Mouse (Mus musculus): ENCODE measurements around the gene Akna.

Akna gene

DNA sequence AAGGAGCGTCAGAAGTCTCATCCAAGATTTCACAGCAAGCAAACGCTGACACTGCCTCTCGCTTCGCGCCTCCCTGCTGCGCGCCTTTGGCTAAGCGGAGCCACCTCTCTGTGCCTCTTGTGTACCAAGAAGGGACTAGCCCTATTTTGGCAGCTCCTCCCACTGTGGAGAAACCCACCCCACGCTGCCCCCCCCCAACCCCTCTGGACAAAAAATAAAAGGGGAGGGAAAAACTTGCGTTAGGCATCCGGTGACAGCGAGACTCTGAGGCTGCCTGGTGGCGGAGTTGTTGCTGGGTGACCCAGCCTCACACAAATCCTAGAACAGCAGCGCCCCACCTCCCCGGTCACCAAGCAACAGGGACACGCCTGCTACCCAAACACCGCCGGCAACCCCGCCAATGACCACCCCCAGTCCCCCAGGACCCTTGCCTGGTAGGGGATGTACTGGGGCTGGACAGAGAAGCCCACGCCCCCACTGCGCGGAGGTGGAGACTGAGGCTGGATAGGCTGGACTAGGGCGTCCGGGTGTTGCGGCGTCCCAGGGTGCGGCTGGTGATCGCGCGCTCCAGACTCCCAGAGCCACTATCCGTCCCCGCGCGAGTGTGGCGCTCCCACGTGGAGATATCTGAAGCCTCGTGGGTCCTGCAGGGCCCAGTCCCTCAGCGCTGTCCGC is 6.9 kb upstream of the Akna start:
- DNase-seq (ENCODE audit: low spot score in 2 of 2): peak; percentile 66 to 81

DNA sequence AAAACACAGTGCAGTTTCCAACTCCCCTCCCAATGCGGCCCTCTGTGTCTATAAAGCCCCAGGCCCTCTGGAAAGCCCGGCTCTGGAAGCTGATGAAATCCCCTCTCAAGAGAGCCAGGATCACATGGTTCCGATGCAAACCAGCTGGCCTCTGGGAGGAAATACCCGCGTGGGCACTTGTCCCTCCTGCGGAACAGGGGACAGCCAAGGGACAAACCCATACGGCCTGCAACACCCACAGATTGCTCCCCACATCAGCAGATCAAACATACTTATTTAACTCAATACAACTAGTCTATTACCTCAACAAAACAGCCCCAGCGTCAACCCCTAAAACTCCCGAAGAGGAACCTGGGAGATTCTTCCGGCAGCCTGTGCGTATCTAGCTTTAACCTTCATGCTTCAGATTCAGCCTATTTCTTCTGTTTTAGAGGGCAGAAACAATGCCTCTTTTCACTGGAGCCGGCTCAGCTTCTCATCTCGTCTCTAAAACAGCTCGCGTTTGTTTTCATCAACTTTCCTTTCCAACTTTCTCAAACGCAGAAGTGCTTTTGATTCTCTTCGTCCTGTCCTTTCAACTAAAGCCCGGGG is 6.3 kb upstream of the Akna start:
- DNase-seq (ENCODE audit: low spot score in 2 of 2): no peak

DNA sequence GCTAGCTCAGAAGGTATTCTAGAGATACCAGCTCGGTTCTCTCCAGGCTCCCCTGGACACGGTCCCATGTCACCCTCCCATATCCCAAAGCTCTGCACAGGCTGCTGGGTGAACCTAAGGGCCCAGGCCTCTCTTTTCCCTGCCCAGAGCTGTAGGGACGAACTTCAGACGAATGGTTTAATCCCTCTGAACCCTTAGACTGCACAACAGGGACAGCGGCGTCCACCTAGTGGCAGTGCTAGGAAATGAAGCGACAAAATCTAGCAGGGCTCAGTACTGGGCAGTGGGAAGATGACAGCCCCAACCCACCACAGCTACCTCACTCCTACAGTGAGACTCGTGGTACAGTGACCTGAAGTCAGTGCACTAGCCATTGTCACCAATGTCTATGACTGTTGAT is 5.5 kb upstream of the Akna start:
- DNase-seq (ENCODE audit: low spot score in 2 of 2): peak; percentile 70 to 86

DNA sequence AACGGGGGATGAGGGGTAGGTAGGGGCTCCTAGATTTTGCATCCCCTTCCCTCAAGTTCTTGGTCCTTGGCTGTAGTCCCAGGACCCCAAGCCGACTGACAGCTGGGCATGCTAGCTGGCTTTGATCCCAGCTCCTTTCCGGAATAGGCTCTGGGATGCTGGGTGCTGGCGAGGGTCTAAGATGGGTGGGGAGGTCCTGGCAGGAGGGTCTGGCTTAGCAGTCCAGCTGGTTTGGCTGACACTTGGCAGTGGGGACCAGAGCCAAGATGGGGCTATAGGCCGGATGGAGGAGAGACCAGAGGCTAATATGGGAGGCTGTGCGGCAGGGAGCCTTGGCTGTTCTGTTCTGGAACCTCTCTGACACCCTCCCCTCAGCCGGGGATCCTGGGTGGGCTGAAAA is 5.1 kb upstream of the Akna start:
- DNase-seq (ENCODE audit: low spot score in 2 of 2): no peak

DNA sequence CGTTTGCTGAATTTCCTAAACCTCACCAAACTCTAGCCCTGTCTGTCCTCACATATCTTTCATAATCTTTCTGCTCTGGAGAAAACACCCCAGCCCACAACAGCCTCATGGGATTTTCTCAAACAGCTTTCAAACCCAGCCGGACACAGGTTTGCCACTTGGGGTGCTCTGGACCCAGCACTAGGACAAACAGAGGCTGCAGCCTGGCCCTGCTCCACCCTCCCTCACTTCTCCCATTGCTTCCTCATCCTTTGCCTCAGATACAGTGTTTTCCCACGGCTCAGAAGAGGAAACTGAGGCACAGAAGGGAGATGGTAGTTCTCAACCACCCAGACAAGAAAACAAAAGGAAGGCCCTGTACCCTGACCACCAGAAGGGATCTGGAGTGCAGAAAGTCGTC is 2.5 kb upstream of the Akna start:
- DNase-seq (ENCODE audit: low spot score in 2 of 2): no peak

DNA sequence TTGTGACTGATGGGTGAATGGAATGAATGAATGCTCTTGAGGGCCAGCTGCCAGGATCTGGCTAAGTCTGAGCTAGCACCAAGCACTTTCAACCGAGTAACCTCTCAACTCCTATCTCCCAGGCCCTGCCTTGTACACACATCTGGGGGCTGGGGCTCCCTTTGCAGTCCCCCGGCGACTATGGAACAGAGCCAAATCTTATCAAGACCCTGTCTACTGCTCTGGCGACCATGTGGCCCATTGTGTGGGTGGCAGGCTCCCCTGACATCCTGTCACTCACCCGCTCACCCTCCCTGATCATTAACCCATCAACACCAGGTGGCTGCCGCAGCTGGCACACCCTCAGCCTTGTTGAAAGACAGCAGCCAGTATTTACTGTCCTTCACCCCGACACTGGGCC is 1.9 kb upstream of the Akna start:
- peak; percentile 67 to 79 for DNase-seq (ENCODE audit: low spot score in 2 of 2)

DNA sequence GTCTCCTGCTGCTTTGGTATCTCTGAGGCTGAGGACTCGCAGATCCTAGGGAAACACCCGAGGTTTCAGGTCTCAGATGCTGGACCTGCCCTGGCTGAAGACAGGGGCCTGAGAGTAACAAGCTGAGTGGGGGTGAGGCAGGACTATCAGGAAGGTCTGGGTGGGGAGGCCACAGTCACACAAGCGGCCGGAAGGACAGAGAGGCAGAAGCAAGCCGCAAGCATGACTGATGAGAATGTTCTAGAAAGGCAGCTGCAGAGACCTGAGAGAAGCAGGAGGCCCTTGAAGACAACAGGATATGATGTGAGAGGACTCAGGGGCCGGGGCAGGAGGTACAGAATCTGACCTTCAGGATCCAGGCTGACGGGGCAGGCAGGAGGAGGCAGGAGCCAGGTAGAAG is 1.1 kb upstream of the Akna start:
- peak; percentile 62 to 79 for DNase-seq (ENCODE audit: low spot score in 2 of 2)

DNA sequence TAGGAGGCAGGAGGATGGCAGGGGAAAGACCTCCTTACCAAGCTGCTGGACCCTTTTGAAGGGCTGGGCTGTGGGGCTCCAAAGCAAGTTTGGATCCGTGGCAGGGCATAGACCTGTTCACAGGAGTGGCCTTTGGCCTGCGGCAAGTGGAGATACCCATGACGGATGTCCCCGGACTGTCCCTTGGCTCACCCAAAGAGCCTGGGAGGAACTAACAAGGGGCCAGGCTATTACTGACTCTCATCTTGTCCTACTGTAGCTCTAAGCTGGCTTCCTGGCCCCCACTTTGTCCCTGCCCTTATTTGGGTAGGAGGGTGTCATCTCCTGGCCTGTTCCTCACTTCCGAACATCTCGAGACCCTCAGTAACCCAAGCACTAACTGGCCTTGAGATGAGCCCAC is 596 bp downstream of the Akna start:
- DNase-seq (ENCODE audit: low spot score in 2 of 2): no peak

DNA sequence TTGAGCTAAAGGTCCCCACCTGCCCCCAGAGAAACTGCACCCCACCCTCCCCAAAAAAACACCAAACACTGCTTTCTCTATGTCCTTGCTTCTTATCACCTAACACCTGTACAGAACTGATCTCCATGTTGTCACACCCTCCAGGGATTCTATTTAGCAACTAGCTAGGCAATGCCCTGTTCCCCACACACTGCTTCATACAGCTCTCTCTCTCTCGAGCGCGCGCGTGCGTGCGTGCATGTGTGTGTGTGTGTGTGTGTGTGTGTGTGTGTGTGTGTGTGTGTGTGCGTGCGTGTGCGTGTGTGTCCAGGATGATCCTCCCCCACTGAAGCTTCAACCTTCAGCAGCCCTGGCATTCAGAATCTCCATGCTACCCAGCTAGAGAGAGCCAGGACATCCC is 1.1 kb downstream of the Akna start:
- DNase-seq (ENCODE audit: low spot score in 2 of 2): no peak

DNA sequence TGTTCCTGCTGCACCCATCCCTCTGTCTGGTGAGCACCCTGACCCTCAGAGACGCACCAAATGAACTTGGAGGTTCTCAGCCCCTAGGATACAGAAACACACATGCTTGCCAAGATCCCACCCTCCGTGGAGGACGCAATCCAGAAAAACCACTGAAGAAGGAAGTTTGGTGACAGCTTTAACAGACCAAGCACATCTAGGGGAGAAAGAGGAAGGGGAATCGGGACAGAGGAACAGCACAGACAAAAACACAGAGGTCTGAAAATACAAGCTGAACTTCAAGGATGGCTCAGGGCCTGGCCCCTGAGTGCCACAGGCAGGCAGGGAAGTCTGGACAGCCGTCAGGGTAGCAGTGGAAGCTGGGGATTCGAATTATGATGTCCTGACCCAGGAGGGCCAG is 1.5 kb downstream of the Akna start:
- DNase-seq (ENCODE audit: low spot score in 2 of 2): no peak

DNA sequence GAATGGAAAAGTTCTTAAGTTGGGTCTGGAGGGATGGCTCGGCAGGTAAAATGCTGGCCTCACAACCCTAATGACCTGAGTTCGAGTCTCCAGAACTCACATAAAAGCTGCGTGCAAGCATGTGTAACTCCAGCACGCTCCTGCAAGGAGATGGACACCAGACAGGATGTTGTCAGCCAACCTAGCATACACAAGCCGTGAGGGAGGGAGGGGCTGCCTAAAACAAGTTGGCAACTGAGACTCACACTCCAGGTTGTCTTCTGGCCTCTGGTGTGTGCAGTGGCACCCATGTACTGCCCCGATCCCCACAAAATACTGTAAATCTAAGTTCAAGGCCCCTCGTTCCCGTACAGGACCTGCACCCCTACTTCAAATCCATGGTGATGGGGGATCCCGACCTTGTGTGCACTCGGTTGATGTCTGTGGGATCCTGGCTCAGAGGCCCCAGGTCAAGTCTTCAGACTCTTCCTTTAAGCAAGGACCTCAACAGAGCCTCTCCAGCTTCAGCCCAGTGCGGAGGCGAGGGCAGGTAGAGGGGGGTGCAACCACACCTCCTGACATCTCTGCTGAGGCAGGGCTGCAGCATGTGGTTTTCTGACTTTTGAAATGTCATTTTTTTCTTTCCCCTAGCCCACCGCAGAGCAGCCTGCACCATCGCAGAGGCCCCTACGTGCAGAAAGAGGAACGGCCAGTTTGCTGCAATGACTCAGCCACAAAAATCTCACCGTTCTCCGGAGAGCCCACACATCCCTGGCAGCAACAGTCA is 2.4 kb downstream of the Akna start:
- DNase-seq (ENCODE audit: low spot score in 2 of 2): peak; percentile 51 to 74

DNA sequence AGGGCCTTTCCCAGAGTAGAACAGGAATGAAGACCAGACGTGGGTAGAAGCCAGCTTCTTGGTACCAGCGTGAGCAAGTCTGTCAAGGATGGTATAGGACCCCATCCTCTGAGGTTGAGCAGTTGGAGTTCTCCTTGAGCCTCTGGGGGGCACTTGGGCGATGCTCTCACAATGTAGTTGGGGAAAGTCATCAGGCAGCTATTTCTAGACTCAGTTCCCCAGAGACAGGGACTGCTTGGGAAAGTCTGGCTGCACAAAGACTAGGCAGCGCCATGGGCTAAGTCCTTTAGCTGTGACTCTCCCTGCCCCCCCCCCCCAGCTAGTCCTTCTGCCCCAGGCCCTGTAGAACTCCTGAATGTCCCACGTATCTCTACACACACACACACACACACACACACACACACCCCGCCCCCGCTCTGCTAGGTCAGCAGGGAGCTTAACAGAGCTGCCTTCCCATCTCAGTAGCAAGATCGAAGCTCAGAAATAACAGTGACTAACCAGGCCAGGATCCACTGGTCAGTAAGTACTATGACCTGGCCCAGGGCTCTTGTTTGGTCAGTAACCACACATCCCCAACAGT is 3.4 kb downstream of the Akna start:
- no peak for DNase-seq (ENCODE audit: low spot score in 2 of 2)

DNA sequence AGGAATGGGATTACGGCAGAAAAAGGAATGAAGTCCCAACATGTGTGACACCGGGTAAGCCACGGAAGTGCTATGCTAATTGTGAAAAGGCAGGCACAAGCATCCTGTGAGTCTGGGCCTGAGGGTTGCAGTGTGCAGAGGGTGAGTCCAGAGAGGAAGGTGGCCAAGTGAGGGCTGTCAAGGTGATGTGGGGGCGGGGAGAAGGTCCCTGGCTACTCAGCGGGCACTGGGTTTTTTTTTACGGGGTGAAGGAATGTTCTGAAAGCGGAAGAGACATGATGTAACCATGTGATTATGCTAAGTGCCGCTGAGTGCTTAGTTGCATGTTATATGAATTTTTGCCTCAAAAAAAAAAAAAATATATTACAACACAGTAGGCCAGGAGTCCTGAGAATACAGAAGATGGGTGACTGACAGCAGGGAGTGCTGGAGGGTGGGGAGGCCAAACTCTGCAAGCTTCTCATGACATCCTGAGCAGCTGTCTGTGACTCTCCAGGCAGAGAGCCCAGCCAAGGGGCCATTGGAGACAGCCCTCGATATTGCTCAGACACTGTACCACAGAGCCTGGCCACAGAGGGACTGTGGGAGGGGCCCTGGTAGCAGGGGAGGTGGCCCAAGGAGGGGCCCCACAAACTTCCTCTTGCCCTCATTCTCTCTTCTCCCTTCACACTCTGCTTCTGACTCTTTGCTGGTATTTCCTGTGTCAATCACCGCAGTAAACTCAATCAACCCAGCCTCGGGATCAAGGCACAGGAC is 4.1 kb downstream of the Akna start:
- peak; percentile 66 to 79 for DNase-seq (ENCODE audit: low spot score in 2 of 2)

DNA sequence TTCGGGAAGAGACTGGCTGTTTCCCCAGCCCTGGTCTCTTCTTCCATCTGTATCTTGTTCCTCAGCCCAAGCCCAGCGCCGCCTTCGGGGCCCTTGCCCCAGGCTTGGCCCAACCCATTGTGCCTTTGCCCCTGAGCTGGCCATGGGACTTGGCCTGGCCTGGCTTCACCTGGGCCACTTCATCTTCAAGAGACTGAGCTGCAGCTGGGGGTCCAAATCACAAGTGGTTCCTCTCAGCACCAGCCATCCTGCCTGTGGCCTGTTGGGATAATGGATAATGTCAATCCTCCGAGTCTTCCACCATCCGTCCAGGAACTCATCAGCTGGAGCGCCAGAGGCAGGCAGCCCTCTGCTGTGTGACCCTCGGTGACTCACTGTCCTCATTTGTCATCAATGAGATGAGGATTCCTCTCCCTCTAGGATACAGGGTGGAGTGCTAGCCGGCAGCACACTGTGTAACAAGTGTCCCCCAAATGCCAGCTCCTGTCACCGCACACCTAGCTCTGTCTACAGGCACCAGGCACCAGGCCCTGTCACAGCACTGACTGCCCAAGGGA is 5.1 kb downstream of the Akna start:
- DNase-seq (ENCODE audit: low spot score in 2 of 2): no peak

DNA sequence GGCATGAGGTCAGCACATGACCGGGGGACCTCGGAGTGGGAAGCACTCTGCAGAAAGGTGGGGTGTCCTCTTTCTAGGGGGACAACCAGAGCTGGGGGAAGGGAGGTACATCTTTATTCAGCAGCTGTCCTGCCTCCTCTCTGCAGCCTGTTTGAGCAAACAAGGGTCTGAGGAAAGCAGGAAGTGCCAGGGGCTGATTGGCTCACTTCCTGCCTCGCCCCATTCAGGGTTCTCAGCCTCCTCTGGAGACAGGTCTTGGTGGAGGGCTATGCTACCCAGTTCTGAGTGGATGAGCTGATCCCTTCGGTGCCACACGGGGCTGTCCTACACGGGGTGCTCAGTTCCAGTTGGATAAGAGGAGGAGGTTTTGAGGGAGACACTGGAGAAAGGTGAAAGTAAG is 11.8 kb downstream of the Akna start:
- DNase-seq (ENCODE audit: low spot score in 2 of 2): no peak

DNA sequence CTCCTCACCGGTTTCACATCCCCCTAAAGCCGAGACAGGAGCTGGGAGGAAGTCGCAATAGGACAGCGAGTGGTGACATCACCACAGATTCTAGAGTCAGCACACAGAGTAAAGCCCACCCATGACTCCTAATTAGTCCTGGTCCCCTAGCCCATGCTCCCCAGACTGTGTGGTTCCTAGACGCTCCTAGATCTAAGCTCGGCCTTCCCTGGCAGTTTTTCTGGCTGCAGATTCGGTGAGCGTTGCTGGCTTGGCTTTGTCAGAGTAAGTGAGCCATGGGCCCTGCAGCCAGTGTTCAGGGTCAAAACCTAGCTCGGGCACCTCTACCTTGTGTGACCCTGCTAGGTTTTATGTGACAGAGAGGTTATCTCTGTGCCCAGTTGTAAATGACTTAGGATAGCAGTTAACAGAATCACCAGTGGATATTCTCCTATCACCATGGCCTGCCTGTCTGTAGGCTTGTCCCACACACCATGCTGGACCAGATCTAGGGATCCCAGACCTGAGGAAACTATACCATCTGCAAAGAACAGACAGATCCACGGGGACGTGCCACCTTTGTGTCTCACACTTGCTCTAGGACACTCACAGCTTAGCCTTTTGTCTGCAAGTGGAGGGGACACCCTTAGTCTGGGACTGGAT is 13.1 kb downstream of the Akna start:
- DNase-seq (ENCODE audit: low spot score in 2 of 2): no peak

DNA sequence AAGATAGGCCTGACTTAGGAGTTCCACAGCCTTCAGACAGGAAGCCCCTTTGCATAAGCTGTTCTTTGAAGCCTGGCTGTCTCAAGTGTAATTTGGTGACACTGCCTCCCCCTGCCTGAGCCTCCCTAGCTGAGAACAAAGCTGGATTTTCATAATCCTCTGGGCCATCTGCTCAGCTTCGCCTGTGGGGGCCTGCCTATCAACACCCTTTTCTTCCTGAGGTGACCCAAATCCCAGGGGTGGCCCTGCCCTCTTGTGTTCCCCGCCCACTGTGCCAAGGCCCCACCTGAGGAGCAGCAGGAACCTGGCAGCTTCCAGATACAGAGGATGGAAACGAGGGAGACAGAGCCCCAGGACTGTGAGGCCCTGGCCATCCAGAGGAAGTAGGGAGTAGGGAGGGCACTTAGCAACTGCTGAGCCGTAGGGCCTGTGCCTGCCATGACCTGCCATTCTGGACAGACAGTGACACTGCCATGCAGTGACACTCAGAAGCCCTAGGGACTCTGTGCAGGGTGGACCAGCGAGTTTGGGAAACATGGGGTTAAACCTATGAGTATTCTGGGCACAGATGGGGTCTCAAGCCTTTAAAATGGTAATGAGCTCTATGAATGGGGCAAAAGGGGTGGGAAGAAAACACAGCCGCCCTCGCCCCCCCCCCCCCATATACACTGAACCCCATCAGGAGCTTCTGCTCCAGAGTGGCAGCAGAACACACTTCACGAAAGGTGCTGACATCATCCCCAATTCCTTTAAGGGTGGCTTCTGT is 13.8 kb downstream of the Akna start:
- no peak for DNase-seq (ENCODE audit: low spot score in 2 of 2)

DNA sequence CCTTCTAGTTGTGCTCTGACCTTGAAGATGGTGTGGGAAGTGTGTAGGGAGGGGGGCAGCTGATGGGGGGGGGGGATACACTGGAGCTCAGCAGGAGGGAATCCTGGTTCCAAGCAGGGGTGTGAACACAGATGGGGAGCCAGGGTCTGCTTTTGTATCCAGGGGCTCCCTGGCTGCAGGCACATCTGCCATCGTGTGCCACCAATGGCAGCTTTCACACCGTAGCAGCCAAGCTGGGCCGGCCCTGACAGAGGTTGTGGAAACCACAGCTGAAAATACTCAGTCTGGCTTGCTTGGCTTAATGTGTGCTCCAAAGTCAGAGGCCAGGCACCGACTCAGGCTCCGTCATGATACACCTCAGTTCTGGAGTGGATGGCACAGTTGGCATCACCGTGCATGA is 15.1 kb downstream of the Akna start:
- DNase-seq (ENCODE audit: low spot score in 2 of 2): no peak

DNA sequence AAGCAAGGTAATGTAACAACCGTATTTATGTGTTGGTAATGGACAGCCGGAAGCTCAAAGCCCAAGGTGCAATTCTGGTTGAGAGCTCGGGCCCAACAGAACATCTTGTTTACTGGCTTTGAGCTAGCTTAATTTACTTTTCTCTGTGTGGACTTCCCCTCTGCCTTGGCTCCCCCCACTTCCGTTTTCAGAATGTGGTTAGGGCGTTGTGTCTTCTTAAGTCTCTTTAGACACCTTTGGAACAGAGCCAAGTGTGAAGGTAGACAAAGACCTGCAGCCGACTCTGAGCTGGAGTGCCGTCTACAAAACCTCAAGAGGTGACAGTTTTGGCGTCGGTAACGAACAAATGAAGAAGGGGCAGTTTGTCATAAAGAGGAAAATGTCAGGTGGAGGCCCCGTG is 17.4 kb downstream of the Akna start:
- DNase-seq (ENCODE audit: low spot score in 2 of 2): peak in 1 of 2 experiments; percentile 66

DNA sequence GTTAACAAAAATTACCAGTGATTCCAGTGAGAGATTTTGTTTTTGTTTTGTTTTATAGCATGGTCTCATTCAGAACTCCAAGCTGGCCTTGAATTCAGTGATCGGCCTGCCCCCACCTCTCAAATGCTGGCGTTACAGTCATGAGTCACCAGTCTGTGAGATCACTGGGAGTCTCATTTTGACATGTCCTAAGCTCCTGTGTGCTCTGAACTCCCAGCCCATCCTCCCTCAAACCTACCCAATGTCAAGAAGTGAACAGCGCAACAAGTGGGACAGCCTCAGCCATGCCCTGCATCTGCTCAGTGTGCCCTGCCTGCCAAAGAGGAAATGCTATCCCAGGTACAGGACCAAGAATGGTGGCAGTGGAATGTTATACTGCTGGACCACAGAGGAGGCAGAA is 17.9 kb downstream of the Akna start:
- no peak for DNase-seq (ENCODE audit: low spot score in 2 of 2)

DNA sequence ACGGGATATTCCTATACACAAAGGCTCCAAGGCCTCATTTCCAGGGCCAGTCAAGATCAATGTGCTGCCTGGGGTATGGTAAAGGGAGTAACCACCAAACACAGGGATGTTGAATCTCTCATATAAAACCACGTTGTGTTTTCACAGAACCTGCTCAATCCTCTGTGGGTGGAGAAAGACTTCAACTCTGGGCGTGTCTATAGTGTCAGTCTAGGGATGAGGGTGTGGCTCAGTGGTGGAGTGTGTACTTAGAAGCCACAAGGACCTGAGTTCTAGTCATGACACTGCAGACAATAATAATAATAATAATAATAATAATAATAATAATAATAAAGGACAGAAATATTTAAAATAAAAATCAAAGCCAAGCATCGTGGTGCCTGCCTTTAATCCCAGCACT is 18.9 kb downstream of the Akna start:
- DNase-seq (ENCODE audit: low spot score in 2 of 2): no peak

Measured in spleen, postnatal 4 days (tissue).